Mouse (Mus musculus): ENCODE measurements around the gene Tmem82. TPM values are rescaled to one million over a fixed set of nuclear protein-coding genes. Genes with fewer than 3 reads are reported as not detected.

Tmem82 gene
- total RNA-seq, 2 experiments from 2014 or later: 0.35 to 1.3 TPM

Other genes with a start within 250 kb of the Tmem82 start
- not detected for gene Clcnka, start 219.9 kb downstream of the Tmem82 start, total RNA-seq (2021)
- under 1 TPM in 1 of 2 experiments, not detected in 1; 0.84 TPM for gene Clcnkb, start 202.6 kb downstream of the Tmem82 start, total RNA-seq (2021)
- gene Hspb7, start 197.9 kb downstream of the Tmem82 start, total RNA-seq (2021): under 1 TPM; 0.18 to 0.47 TPM
- gene Srarp, start 182.5 kb downstream of the Tmem82 start, total RNA-seq (2021): 1 to 10 TPM; 4.2 to 5.2 TPM
- 10 to 100 TPM; 41.1 to 42.4 TPM for gene Zbtb17, start 174.0 kb downstream of the Tmem82 start, total RNA-seq (2021)
- gene Spen, start 80.0 kb downstream of the Tmem82 start, total RNA-seq (2021): 10 to 100 TPM; 50.8 to 72.8 TPM
- gene Fblim1, start 12.5 kb downstream of the Tmem82 start, total RNA-seq (2021): 1 to 10 TPM in 1 of 2 experiments, under 1 TPM in 1; 0.68 to 1.2 TPM
- 1 to 10 TPM; 3.0 to 4.3 TPM for gene Slc25a34, start 5.2 kb upstream of the Tmem82 start, total RNA-seq (2021)
- gene Plekhm2, start 46.3 kb upstream of the Tmem82 start, total RNA-seq (2021): 10 to 100 TPM; 90.7 to 91.7 TPM
- 1 to 10 TPM in 1 of 2 experiments, not detected in 1; 2.9 TPM for gene Rsc1a1, start 67.0 kb upstream of the Tmem82 start, total RNA-seq (2021)
- 10 to 100 TPM; 39.4 to 44.1 TPM for gene Ddi2, start 104.8 kb upstream of the Tmem82 start, total RNA-seq (2021)
- 1 to 10 TPM; 1.1 to 1.3 TPM for gene Agmat, start 128.0 kb upstream of the Tmem82 start, total RNA-seq (2021)
- gene Dnajc16, start 172.3 kb upstream of the Tmem82 start, total RNA-seq (2021): 10 to 100 TPM; 39.7 to 41.9 TPM
- 10 to 100 TPM; 20.9 to 26.9 TPM for gene Casp9, start 175.0 kb upstream of the Tmem82 start, total RNA-seq (2021)
- gene Cela2a, start 207.5 kb upstream of the Tmem82 start, total RNA-seq (2021): not detected
- gene Ctrc, start 227.7 kb upstream of the Tmem82 start, total RNA-seq (2021): not detected